Mouse (Mus musculus): ENCODE results near the gene Trio. TPM values are rescaled to one million over a fixed set of nuclear protein-coding genes. Genes with fewer than 3 reads are reported as not detected.

Trio gene
- polyA plus RNA-seq, 1 experiment, result 56.3 TPM

DNA sequence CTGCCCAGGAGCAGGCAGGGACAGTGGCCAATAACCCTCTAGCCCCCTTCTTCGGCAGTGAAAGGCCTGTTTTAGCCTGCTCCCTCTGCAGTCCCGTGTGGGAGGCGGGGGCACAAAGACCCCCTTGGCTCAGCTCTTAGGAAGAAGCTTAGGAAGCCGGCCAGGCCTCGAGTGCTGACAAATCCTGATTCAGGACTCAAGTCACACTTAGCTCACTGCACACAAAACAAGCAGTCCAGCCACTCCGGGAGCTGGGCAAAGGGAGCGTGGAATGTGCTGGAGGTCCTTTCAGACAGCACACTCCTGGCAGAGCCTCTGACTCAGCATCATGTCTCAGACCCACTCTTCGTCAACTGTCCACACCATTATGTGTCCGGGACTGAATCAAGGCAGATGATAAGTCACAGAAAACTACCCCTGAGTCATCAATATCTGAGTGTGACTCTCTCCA, 28.2 kb downstream of the Trio start:
- Histone ChIP-seq H3K36me3 (ENCODE audit: control insufficient read depth, insufficient read depth) (no peaks in the 10 kb centered on the region), H3K27me3 (ENCODE audit: control insufficient read depth, insufficient read depth, insufficient read length) (no peaks in the 10 kb centered on the region), H3K79me2 (ENCODE audit: control insufficient read depth, insufficient read depth) (peaks cover 100% of the 10 kb centered on the region), H3K4me2 (ENCODE audit: low read depth) (peak overlapping the region; percentile 47), H3ac (ENCODE audit: control insufficient read depth, insufficient read length) (no peak overlapping the region), H3K4me3 (no peak overlapping the region)
- TF ChIP-seq POLR2AphosphoS2 (IDR thresholded peaks at IDR 0.05; ENCODE audit: insufficient read length, low read depth) (no peak), E2F4 (IDR thresholded peaks at IDR 0.05; ENCODE audit: insufficient read depth) (no peak), MYOG (IDR thresholded peaks at IDR 0.05; ENCODE audit: control insufficient read depth in 1 of 3, insufficient read depth in 1 of 3, insufficient read length in 2 of 3, low read depth in 2 of 3) (no peak), TCF3 (IDR thresholded peaks at IDR 0.05; ENCODE audit: insufficient read length, low read depth) (no peak), MAX (IDR thresholded peaks at IDR 0.05; ENCODE audit: low read depth) (no peak), CEBPB (IDR thresholded peaks at IDR 0.05; ENCODE audit: insufficient read depth, poor library complexity, severe bottlenecking) (no peak), MYOD1 (IDR thresholded peaks at IDR 0.05; ENCODE audit: control insufficient read depth in 1 of 3, insufficient read length in 2 of 3, low read depth in 2 of 3) (no peak), POLR2A (IDR thresholded peaks at IDR 0.05; ENCODE audit: insufficient read length, low read depth) (no peak), REST (IDR thresholded peaks at IDR 0.05; ENCODE audit: insufficient read depth, insufficient read length) (no peak), USF1 (IDR thresholded peaks at IDR 0.05; ENCODE audit: low read depth) (no peak), TCF12 (IDR thresholded peaks at IDR 0.05; ENCODE audit: insufficient read depth, poor library complexity, severe bottlenecking) (no peak), SRF (IDR thresholded peaks at IDR 0.05; ENCODE audit: control insufficient read depth, insufficient read length, low read depth) (no peak)

DNA sequence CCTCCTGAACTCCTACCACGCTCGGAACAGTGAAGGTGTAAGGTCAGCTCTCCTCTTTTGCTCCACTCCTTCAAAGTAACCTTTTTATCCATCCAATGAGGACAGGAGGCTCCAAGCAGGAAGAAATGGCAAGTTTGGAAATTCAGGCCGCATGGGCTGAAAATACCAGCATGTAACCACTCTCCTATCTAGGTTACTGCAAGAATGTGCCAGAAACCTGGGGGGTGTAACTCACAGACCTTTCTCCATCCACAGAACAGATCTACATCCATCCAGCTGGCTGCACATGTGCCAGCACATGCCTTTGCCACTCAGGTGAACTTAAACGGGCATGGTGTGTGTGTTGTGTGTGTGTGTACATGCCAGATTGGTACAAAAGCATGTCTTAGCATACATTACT, 28.9 kb downstream of the Trio start:
- H3K79me2 ChIP-seq (ENCODE audit: control insufficient read depth, insufficient read depth), result peaks cover 100% of the 10 kb centered on the region
- H3K4me2 ChIP-seq (ENCODE audit: low read depth), result no peak overlapping the region
- no peak overlapping the region for H3ac ChIP-seq (ENCODE audit: control insufficient read depth, insufficient read length)
- no peaks in the 10 kb centered on the region for H3K36me3 ChIP-seq (ENCODE audit: control insufficient read depth, insufficient read depth)
- TF ChIP-seq SRF (IDR thresholded peaks at IDR 0.05; ENCODE audit: control insufficient read depth, insufficient read length, low read depth), result no peak
- TF ChIP-seq CEBPB (IDR thresholded peaks at IDR 0.05; ENCODE audit: insufficient read depth, poor library complexity, severe bottlenecking), result no peak
- no peak overlapping the region for H3K4me3 ChIP-seq
- no peaks in the 10 kb centered on the region for H3K27me3 ChIP-seq (ENCODE audit: control insufficient read depth, insufficient read depth, insufficient read length)

DNA sequence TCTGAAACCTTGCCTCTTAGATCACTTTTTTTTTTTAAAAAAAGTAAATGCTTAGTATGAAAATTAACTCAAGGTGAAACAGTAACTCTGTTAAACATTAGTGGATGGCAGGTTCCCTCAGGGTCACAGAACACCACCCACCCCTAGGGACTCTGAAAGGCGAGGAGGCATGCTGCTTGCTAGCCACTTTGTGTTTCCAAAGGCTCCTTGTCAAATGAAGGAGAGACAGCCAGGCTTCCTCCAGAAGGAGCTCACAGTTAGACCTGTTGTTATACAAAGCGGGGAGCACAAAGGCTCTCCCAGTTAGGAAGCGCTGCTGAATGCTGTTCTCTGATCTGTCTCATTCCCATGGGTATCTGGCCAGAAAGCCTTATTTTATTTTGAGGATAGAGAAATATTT, 30.2 kb downstream of the Trio start:
- Histone ChIP-seq H3K4me3 (no peak overlapping the region), H3ac (ENCODE audit: control insufficient read depth, insufficient read length) (no peak overlapping the region), H3K4me2 (ENCODE audit: low read depth) (no peak overlapping the region), H3K36me3 (ENCODE audit: control insufficient read depth, insufficient read depth) (no peaks in the 10 kb centered on the region), H3K79me2 (ENCODE audit: control insufficient read depth, insufficient read depth) (peaks cover 100% of the 10 kb centered on the region), H3K27me3 (ENCODE audit: control insufficient read depth, insufficient read depth, insufficient read length) (no peaks in the 10 kb centered on the region)
- TF ChIP-seq POLR2AphosphoS2 (IDR thresholded peaks at IDR 0.05; ENCODE audit: insufficient read length, low read depth) (no peak), POLR2A (IDR thresholded peaks at IDR 0.05; ENCODE audit: insufficient read length, low read depth) (no peak), CEBPB (IDR thresholded peaks at IDR 0.05; ENCODE audit: insufficient read depth, poor library complexity, severe bottlenecking) (no peak), MAX (IDR thresholded peaks at IDR 0.05; ENCODE audit: low read depth) (no peak), E2F4 (IDR thresholded peaks at IDR 0.05; ENCODE audit: insufficient read depth) (no peak), SRF (IDR thresholded peaks at IDR 0.05; ENCODE audit: control insufficient read depth, insufficient read length, low read depth) (no peak), USF1 (IDR thresholded peaks at IDR 0.05; ENCODE audit: low read depth) (no peak), TCF12 (IDR thresholded peaks at IDR 0.05; ENCODE audit: insufficient read depth, poor library complexity, severe bottlenecking) (no peak), REST (IDR thresholded peaks at IDR 0.05; ENCODE audit: insufficient read depth, insufficient read length) (no peak), MYOG (IDR thresholded peaks at IDR 0.05; ENCODE audit: control insufficient read depth in 1 of 3, insufficient read depth in 1 of 3, insufficient read length in 2 of 3, low read depth in 2 of 3) (no peak)

DNA sequence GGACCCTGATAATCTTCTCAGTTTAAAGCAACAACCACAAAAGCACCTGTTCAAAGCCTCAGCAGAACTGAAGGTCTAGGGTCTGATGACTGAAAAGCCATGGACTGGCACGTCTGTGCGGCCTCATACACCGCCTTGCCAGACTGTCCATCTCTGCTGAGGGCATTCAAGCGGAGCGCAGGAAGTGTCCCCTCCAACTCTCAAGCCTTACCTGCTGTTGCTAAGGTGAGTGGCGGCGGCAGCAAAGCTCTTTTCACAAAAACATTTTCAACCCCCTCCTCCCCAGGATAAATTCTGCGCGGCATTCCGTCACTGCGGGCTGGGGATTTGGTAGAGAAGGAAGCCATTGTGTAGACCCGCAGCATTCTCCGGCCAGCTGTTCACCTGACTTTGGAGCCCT, 30.8 kb downstream of the Trio start:
- TF ChIP-seq REST (IDR thresholded peaks at IDR 0.05; ENCODE audit: insufficient read depth, insufficient read length) (no peak), MYOD1 (IDR thresholded peaks at IDR 0.05; ENCODE audit: control insufficient read depth in 1 of 3, insufficient read length in 2 of 3, low read depth in 2 of 3) (peak in 1 of 3 experiments; percentile 43)
- no peak overlapping the region for H3K4me3 ChIP-seq
- H3K4me2 ChIP-seq (ENCODE audit: low read depth), result no peak overlapping the region
- peaks cover 100% of the 10 kb centered on the region for H3K79me2 ChIP-seq (ENCODE audit: control insufficient read depth, insufficient read depth)
- no peaks in the 10 kb centered on the region for H3K36me3 ChIP-seq (ENCODE audit: control insufficient read depth, insufficient read depth)
- no peak overlapping the region for H3ac ChIP-seq (ENCODE audit: control insufficient read depth, insufficient read length)
- no peaks in the 10 kb centered on the region for H3K27me3 ChIP-seq (ENCODE audit: control insufficient read depth, insufficient read depth, insufficient read length)

DNA sequence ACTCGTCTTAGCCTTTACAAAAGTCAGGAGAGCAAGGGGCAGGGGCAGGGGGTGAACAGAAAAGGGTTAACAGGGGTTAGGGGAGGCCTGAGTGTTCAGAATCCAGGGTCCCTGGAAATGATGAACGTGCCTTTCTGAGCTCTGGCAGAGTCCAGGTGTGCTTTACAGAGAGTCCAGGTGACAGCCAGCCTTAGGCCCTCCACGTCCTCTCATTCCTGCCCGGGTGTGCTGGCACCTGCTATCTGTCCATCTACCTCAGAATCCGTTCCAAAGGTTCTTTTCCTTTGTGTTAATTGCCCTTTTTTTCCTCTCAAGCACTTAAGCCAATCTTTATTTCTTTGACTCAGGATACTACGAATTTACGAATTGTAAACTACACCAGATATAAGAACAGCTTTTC, 32.1 kb downstream of the Trio start:
- H3K79me2 ChIP-seq (ENCODE audit: control insufficient read depth, insufficient read depth), result peaks cover 100% of the 10 kb centered on the region
- TF ChIP-seq SRF (IDR thresholded peaks at IDR 0.05; ENCODE audit: control insufficient read depth, insufficient read length, low read depth) (no peak), MYOG (IDR thresholded peaks at IDR 0.05; ENCODE audit: control insufficient read depth in 1 of 3, insufficient read depth in 1 of 3, insufficient read length in 2 of 3, low read depth in 2 of 3) (no peak), POLR2AphosphoS2 (IDR thresholded peaks at IDR 0.05; ENCODE audit: insufficient read length, low read depth) (no peak), MYOD1 (IDR thresholded peaks at IDR 0.05; ENCODE audit: control insufficient read depth in 1 of 3, insufficient read length in 2 of 3, low read depth in 2 of 3) (no peak), TCF12 (IDR thresholded peaks at IDR 0.05; ENCODE audit: insufficient read depth, poor library complexity, severe bottlenecking) (no peak), TCF3 (IDR thresholded peaks at IDR 0.05; ENCODE audit: insufficient read length, low read depth) (no peak), MAX (IDR thresholded peaks at IDR 0.05; ENCODE audit: low read depth) (no peak), POLR2A (IDR thresholded peaks at IDR 0.05; ENCODE audit: insufficient read length, low read depth) (no peak)

More for the DNA sequence above, 32.1 kb downstream of the Trio start:
- Histone ChIP-seq H3K4me3 (no peak overlapping the region), H3K27me3 (ENCODE audit: control insufficient read depth, insufficient read depth, insufficient read length) (no peaks in the 10 kb centered on the region), H3ac (ENCODE audit: control insufficient read depth, insufficient read length) (no peak overlapping the region), H3K4me2 (ENCODE audit: low read depth) (no peak overlapping the region), H3K36me3 (ENCODE audit: control insufficient read depth, insufficient read depth) (no peaks in the 10 kb centered on the region)

All from myocyte (in vitro differentiated cells).